Comparison of ENCODE assay signal across 21 mouse cellular contexts in genomic region chr7:66976371-66976770, GRCm38 (mm10).
DNase-seq lines count a peak whose midpoint lies in the region; ATAC-seq and TF ChIP-seq lines count a peak whose summit lies in the region.
"Had no signal": no experiment of that assay in that cellular context is flagged by ENCODE, and none has a peak within 500 bp of the region (broad histone marks: within the 10 kb centered on the region; RNA-seq: fewer than 3 reads in every experiment).

No protein-coding gene starts in this region.

- H3K9ac ChIP-seq in forebrain, embryonic 14.5 days (ENCODE audit: low read length) = no peak overlapping the region
- H3K9ac ChIP-seq in forebrain, embryonic 15.5 days (replicated peaks) = no peak overlapping the region
- H3K9ac ChIP-seq: embryonic facial prominence, embryonic 13.5 days; embryonic facial prominence, embryonic 15.5 days; forebrain, embryonic 12.5 days had no signal

- DNase-seq in cerebellum, postnatal 10 days = peak; percentile 66 to 69
- no peak for DNase-seq in cerebellum, adult 11-12 months
- peak; percentile 23 for DNase-seq in forebrain, embryonic 14.5 days (ENCODE audit: low spot score)
- peak; percentile 43 for DNase-seq in heart, adult 11 months
- no peak for DNase-seq in heart, postnatal 4 days
- peak; percentile 46 for DNase-seq in brain, embryonic 14.5 days (ENCODE audit: low read depth)
- no peak for DNase-seq in testis, postnatal 10 days (ENCODE audit: low spot score)
- DNase-seq: adrenal gland, adult 2 months; adrenal gland, postnatal 10 days; adrenal gland, postnatal 25 days; cerebellum, adult 11 months; cerebellum, adult 2 months; cerebellum, adult 9-10 months; cerebellum, postnatal 36 days; embryo, embryonic 11 days had no signal

- no peak for TF ChIP-seq POLR2A in brain, embryonic 14.5 days (IDR thresholded peaks at IDR 0.05; ENCODE audit: borderline replicate concordance, extremely low read depth, insufficient read depth, insufficient read length, poor library complexity, severe bottlenecking)

- no peaks in the 10 kb centered on the region for H3K36me3 ChIP-seq in forebrain, embryonic 14.5 days (ENCODE audit: control insufficient read depth, insufficient read depth, low read length)
- no peaks in the 10 kb centered on the region for H3K36me3 ChIP-seq in forebrain, embryonic 15.5 days
- H3K36me3 ChIP-seq: embryonic facial prominence, embryonic 13.5 days; embryonic facial prominence, embryonic 15.5 days; forebrain, embryonic 10.5 days; forebrain, embryonic 12.5 days had no signal

- TF ChIP-seq CTCF in brain, embryonic 14.5 days (IDR thresholded peaks at IDR 0.05; ENCODE audit: borderline replicate concordance, extremely low read depth, insufficient read depth, insufficient read length) = no peak

- WGBS in forebrain, embryonic 14.5 days = 88% methylated on average over 9 of the region's 9 CpGs
- WGBS in forebrain, embryonic 15.5 days = 85% methylated on average over 9 of the region's 9 CpGs

- no peak for ATAC-seq in forebrain, embryonic 14.5 days
- ATAC-seq in forebrain, embryonic 15.5 days (replicated peaks) = no peak

- H3K27me3 ChIP-seq in forebrain, embryonic 14.5 days (replicated peaks; ENCODE audit: control insufficient read depth, insufficient read depth, low read length) = no peaks in the 10 kb centered on the region
- H3K27me3 ChIP-seq in forebrain, embryonic 15.5 days = no peaks in the 10 kb centered on the region
- H3K27me3 ChIP-seq: embryonic facial prominence, embryonic 13.5 days; embryonic facial prominence, embryonic 15.5 days; forebrain, embryonic 12.5 days had no signal

- H3K4me1 ChIP-seq in forebrain, embryonic 14.5 days (ENCODE audit: control insufficient read depth, insufficient read depth, low read length) = no peaks in the 10 kb centered on the region
- no peaks in the 10 kb centered on the region for H3K4me1 ChIP-seq in forebrain, embryonic 15.5 days
- H3K4me1 ChIP-seq: forebrain, embryonic 10.5 days; forebrain, embryonic 12.5 days had no signal

- H3K9me3 ChIP-seq in forebrain, embryonic 14.5 days (replicated peaks; ENCODE audit: control insufficient read depth, low read length) = no peaks in the 10 kb centered on the region
- no peaks in the 10 kb centered on the region for H3K9me3 ChIP-seq in forebrain, embryonic 15.5 days
- H3K9me3 ChIP-seq: embryonic facial prominence, embryonic 13.5 days; embryonic facial prominence, embryonic 15.5 days; forebrain, embryonic 10.5 days; forebrain, embryonic 12.5 days had no signal

- H3K27ac ChIP-seq in forebrain, embryonic 14.5 days (ENCODE audit: low read depth, low read length) = no peak overlapping the region
- H3K27ac ChIP-seq in forebrain, embryonic 15.5 days (replicated peaks) = no peak overlapping the region
- H3K27ac ChIP-seq: embryonic facial prominence, embryonic 13.5 days; embryonic facial prominence, embryonic 15.5 days; forebrain, embryonic 10.5 days; forebrain, embryonic 12.5 days had no signal

- no peak overlapping the region for H3K4me3 ChIP-seq in forebrain, embryonic 14.5 days (ENCODE audit: low read depth, low read length)
- H3K4me3 ChIP-seq in forebrain, embryonic 15.5 days = no peak overlapping the region
- H3K4me3 ChIP-seq: embryonic facial prominence, embryonic 13.5 days; embryonic facial prominence, embryonic 15.5 days; erythroblast, embryonic 14.5 days; forebrain, embryonic 10.5 days; forebrain, embryonic 12.5 days had no signal

- no peak overlapping the region for H3K4me2 ChIP-seq in forebrain, embryonic 14.5 days (ENCODE audit: low read length)
- no peak overlapping the region for H3K4me2 ChIP-seq in forebrain, embryonic 15.5 days (replicated peaks)
- H3K4me2 ChIP-seq: embryonic facial prominence, embryonic 13.5 days; embryonic facial prominence, embryonic 15.5 days; forebrain, embryonic 12.5 days had no signal

Comparison
In these comparisons a context has a peak if more than half of its experiments do, and no peak if none do; other contexts are left out.
1. DNase-seq: peak in cerebellum, postnatal 10 days (2 of 2), forebrain, embryonic 14.5 days (single experiment), heart, adult 11 months (single experiment) and brain, embryonic 14.5 days (single experiment); none in cerebellum, adult 11-12 months (single experiment), heart, postnatal 4 days (single experiment) and testis, postnatal 10 days (single experiment).